Mouse (Mus musculus) layer of hippocampus, adult 2 months (tissue): Measurements from ENCODE around the gene Tjap1. TPM values are rescaled to one million over a fixed set of nuclear protein-coding genes. Genes with fewer than 3 reads are reported as not detected.

Experiments used
- DNase-seq, 2 experiments: peaks; one replicate each; pipeline ENCODE4 v3.0.0; 2022; ENCODE audit warnings: low spot score in 2 of 2
- H3K27ac ChIP-seq: fragments of 200-600 bp; 2 replicates; pipeline ENCODE4 v1.8.1; 2022
- H3K4me3 ChIP-seq: fragments of 200-600 bp; 2 replicates; pipeline ENCODE4 v1.8.1; 2022; ENCODE audit warnings: mild to moderate bottlenecking
- CTCF ChIP-seq: fragments of 200-600 bp; conservative IDR thresholded peaks from 2 replicates; pipeline ENCODE4 v1.8.1; 2022; ENCODE audit warnings: antibody characterized with exemption, mild to moderate bottlenecking, moderate library complexity
- microRNA-seq, 2 experiments: library from miRNA; unstranded; fragments of <30 nt; microRNA quantifications; one replicate each; pipeline ENCODE4 v1.2.0; 2021
- total RNA-seq, 2 experiments: library from RNA; stranded (reverse); gene quantifications; 2 replicates each; pipeline ENCODE4 v1.2.3; 2021

Tjap1 gene
- total RNA-seq, 2 experiments from 2014 or later: 54.0 to 56.7 TPM

DNA sequence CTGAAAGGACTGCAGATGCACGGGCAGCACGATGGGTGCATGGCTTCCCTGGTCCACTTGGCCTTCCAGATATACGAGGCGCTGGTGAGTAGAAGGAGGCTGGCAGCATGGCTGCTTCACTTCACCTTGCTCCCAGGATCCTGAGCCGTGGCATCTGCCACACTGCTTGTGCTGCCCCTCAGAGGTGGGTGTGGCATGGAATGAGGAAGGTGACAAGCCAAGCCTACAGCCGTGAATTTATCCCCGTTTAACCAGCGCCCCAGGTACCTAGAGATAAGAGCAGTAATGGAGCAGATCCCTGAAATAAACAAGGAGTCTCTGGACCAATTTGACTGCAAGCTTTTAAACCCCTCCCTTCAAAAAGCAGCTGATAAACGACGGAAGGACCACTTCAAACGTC is 41.4 kb downstream of the Tjap1 start:
- no peak for DNase-seq
- TF ChIP-seq CTCF: no peak
- H3K27ac ChIP-seq: no peak overlapping the region
- H3K4me3 ChIP-seq: no peak overlapping the region

DNA sequence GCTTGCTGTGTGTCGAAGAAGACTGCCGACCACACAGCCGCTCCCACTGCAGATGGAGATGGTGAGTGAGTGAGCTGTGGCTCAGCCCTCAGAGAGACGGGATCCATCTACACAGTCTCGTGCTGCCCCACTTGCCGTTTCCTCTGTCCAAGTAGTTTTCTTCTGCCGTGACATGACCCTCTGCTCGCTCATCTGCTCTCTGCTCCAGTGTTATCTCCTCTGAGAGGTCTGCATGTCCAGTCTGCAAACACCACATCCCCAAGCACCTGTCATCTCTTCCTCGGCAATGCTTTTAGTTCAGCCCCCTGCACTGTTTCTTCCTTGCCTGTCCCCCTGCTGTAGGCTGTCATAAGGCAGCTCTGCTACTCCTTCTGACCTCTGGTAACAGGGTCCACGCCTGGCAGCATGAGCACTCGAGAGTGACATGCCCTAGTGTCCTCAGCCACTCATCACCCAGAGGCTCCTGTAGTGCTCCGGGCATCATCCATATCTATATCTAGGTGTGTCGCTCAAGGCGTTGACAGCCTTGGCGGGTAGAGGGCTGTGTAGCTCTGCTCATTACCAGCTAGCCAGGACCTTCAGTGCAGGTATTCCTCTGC is 43.2 kb downstream of the Tjap1 start:
- Histone ChIP-seq H3K4me3 (no peak overlapping the region), H3K27ac (no peak overlapping the region)
- no peak for TF ChIP-seq CTCF
- DNase-seq: no peak

DNA sequence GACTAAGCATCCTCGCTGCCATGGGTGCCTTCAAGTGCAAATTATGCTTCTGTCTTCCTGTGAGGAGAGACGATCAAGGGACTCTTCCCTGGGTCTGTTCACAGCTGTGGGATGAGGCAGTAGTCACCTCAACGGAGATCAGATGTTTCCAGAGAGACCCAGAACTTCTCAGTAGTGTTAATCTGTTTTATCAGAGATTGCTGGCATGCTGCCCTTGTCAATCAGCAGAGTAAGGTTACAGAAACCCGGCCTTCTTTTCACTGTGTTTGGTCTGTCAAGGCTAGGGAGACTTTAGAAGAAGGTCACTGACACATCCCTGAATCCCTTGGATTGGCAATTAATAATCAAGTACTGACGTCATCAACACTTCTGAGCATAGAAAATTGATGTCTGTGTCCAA is 45.3 kb downstream of the Tjap1 start:
- H3K27ac ChIP-seq: no peak overlapping the region
- TF ChIP-seq CTCF: no peak
- no peak for DNase-seq
- H3K4me3 ChIP-seq: no peak overlapping the region

DNA sequence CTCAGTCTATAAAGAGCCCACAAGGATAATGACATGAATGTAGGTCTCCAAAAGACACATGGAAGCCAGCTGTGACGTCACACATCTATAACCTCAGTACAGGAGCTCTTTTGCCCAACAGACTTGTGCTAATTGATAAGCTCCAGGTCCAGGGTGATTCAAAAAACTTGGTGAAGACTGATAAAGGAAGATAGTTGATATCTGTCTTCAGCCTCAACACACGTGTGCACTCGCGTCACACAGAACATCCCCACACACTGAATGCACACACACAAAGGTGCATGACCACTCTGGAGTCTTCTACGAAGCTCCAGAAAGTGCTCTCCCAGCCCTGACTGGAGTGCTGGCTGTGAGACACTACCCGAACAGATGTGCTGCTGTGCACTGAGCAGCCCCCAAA is 45.7 kb downstream of the Tjap1 start:
- no peak overlapping the region for H3K27ac ChIP-seq
- TF ChIP-seq CTCF: no peak
- H3K4me3 ChIP-seq: no peak overlapping the region
- DNase-seq: no peak

DNA sequence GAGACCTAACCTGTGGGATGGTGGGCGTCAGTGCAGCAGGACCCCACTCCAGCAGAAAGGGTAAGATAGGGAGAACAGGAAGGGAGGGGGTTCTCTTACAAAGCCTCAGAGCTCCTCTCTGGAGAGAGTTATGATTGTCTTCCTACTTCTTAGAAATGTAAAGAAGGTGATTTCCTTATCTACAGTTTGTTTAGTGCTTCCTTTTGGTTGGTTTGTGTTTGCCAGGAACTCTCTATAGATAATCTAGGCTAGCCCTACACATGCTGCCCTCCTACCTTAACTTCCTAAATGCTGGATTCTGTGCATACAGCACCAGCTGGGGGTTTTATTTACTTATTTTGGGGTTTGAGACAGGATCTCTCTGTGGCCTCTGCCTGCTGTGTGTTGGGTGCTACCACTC is 46.8 kb downstream of the Tjap1 start:
- DNase-seq: no peak
- no peak for TF ChIP-seq CTCF
- H3K4me3 ChIP-seq: no peak overlapping the region
- no peak overlapping the region for H3K27ac ChIP-seq

DNA sequence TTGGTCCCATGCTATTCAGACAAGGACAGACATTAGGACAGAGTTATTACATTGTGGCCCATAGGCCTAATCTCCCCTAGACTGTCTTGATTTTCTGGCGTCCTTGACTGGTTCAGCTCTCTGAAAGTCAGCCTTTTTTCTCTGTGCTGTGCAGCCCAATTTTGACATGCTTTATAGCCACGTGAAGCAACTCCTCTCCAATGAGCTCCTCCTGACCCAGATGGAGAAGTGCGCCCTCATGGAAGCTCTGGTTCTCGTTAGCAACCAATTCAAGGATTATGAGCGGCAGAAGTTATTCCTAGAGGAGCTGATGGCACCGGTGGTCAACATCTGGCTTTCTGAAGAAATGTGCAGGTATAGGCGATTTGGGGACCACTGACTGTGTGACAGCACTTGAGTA is 55.2 kb downstream of the Tjap1 start:
- no peak for TF ChIP-seq CTCF
- no peak overlapping the region for H3K4me3 ChIP-seq
- no peak overlapping the region for H3K27ac ChIP-seq
- no peak for DNase-seq

DNA sequence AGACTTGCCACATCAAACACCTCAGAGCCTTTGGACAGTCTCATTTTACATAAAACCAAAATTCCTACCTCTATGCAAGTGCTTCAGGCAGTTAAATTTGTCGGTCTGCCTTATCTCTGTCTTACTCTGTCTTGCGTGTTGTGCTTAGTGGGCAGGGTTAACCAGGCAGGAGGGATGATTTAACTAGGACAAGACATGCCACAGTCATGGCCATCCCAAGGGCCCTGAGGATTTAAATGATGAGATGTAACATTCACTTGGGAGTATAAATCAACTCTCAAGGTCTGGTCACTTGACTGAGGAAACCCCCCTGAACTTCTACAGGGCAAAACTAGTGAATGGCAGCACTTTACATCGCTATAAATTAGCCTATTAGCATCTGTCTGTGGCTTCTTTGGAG is 61.2 kb downstream of the Tjap1 start:
- TF ChIP-seq CTCF: no peak
- Histone ChIP-seq H3K27ac (no peak overlapping the region), H3K4me3 (no peak overlapping the region)
- DNase-seq: no peak

DNA sequence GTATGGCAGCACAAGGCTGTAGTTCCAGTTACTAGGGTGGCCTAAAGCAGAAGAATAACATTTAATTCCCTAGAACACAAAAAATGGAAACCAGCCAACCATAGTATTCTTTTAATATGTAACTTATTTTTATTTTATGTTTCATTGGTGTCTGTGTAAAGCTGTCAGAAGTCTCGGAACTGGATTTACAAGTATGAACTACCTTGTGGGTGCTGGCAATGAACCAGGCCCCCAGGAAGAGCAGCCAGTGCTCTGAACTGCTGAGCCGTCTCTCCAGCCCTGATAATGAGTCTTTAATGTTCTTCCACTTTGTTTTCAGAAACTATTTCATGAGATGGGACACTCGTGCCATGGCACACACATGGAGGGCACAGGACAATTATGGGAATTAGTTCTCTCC is 72.3 kb downstream of the Tjap1 start:
- no peak for TF ChIP-seq CTCF
- no peak for DNase-seq
- no peak overlapping the region for H3K27ac ChIP-seq
- no peak overlapping the region for H3K4me3 ChIP-seq

Small RNA genes lying within 50 kb of the gene (microRNA-seq; reads per million reads assigned to microRNA genes)
- 0 to 0.55 reads per million in 2 experiments for gene Mir693

Other genes with a start within 250 kb of the Tjap1 start
- gene Mrps18a, start 172.0 kb downstream of the Tjap1 start, total RNA-seq: 10 to 100 TPM; 81.1 to 82.5 TPM
- gene Rsph9, start 138.8 kb downstream of the Tjap1 start, total RNA-seq: 10 to 100 TPM; 27.4 to 28.8 TPM
- gene Mad2l1bp, start 129.5 kb downstream of the Tjap1 start, total RNA-seq: 10 to 100 TPM in 1 of 2 experiments, 1 to 10 TPM in 1; 7.9 to 10.5 TPM
- gene Gtpbp2, start 122.0 kb downstream of the Tjap1 start, total RNA-seq: 100 to 1,000 TPM; 118 to 138 TPM
- gene Polh, start 80.4 kb downstream of the Tjap1 start, total RNA-seq: 1 to 10 TPM; 5.4 to 6.0 TPM
- gene Xpo5, start 80.2 kb downstream of the Tjap1 start, total RNA-seq: 10 to 100 TPM; 44.0 to 48.3 TPM
- 10 to 100 TPM; 37.6 to 39.0 TPM for gene Polr1c, start 35.0 kb downstream of the Tjap1 start, total RNA-seq
- 10 to 100 TPM; 80.3 to 95.2 TPM for gene Yipf3, start 34.9 kb downstream of the Tjap1 start, total RNA-seq
- gene Lrrc73, start 29.5 kb downstream of the Tjap1 start, total RNA-seq: 10 to 100 TPM; 57.3 to 58.2 TPM
- gene Dlk2, start 14.4 kb upstream of the Tjap1 start, total RNA-seq: 10 to 100 TPM; 52.5 to 53.5 TPM
- 1 to 10 TPM; 8.9 to 9.7 TPM for gene Abcc10, start 45.3 kb upstream of the Tjap1 start, total RNA-seq
- gene Zfp318, start 100.7 kb upstream of the Tjap1 start, total RNA-seq: 10 to 100 TPM; 57.4 to 70.5 TPM
- gene Crip3, start 145.9 kb upstream of the Tjap1 start, total RNA-seq: 1 to 10 TPM; 2.4 to 6.3 TPM
- gene Slc22a7, start 155.4 kb upstream of the Tjap1 start, total RNA-seq: under 1 TPM in 1 of 2 experiments, not detected in 1; 0.28 TPM
- 100 to 1,000 TPM; 119 to 122 TPM for gene Ttbk1, start 204.6 kb upstream of the Tjap1 start, total RNA-seq
- gene Dnph1, start 213.7 kb upstream of the Tjap1 start, total RNA-seq: 1 to 10 TPM; 4.8 to 6.2 TPM